24 mouse cellular contexts compared by ENCODE assay signal in genomic region chr2:79138368-79139109, GRCm38 (mm10).
"Had no signal": no experiment of that assay in that cellular context is flagged by ENCODE, and none has a peak within 500 bp of the region (broad histone marks: within the 10 kb centered on the region; RNA-seq: fewer than 3 reads in every experiment).

No protein-coding gene starts in this region.

- H3K9ac ChIP-seq: heart, embryonic 12.5 days; hindbrain, embryonic 12.5 days; hindbrain, embryonic 14.5 days; kidney, embryonic 15.5 days; limb, embryonic 13.5 days; limb, embryonic 15.5 days had no signal

- H3K9me3 ChIP-seq: heart, embryonic 10.5 days; heart, embryonic 12.5 days; hindbrain, embryonic 10.5 days; hindbrain, embryonic 12.5 days; kidney, embryonic 15.5 days; limb, embryonic 13.5 days; limb, embryonic 15.5 days had no signal

- H3K36me3 ChIP-seq: heart, embryonic 10.5 days; heart, embryonic 12.5 days; hindbrain, embryonic 10.5 days; hindbrain, embryonic 12.5 days; kidney, embryonic 15.5 days; limb, embryonic 13.5 days; limb, embryonic 15.5 days had no signal

- DNase-seq: gastrocnemius, adult 2 months; gastrocnemius, postnatal 10 days; gastrocnemius, postnatal 25 days; heart, adult 18-20 months; heart, postnatal 4 days; kidney, adult 11 months; kidney, adult 2 months; kidney, adult 9 months; kidney, postnatal 14 days; kidney, postnatal 36 days; layer of hippocampus, adult 9-11 months; layer of hippocampus, postnatal 36 days; left cerebral cortex, postnatal 4 days had no signal

- H3K4me3 ChIP-seq: gastrocnemius, adult 2 months; heart, embryonic 10.5 days; heart, embryonic 12.5 days; hindbrain, embryonic 10.5 days; hindbrain, embryonic 12.5 days; kidney, embryonic 15.5 days; limb, embryonic 13.5 days; limb, embryonic 15.5 days had no signal

- H3K4me2 ChIP-seq: heart, embryonic 12.5 days; hindbrain, embryonic 12.5 days; hindbrain, embryonic 14.5 days; kidney, embryonic 15.5 days; limb, embryonic 13.5 days; limb, embryonic 15.5 days had no signal

- ATAC-seq: hindbrain, embryonic 16.5 days; intestine, embryonic 16.5 days had no signal

- H3K4me1 ChIP-seq: heart, embryonic 10.5 days; heart, embryonic 12.5 days; hindbrain, embryonic 10.5 days; hindbrain, embryonic 12.5 days; limb, embryonic 15.5 days had no signal

- H3K27me3 ChIP-seq: heart, embryonic 12.5 days; hindbrain, embryonic 12.5 days; kidney, embryonic 15.5 days; limb, embryonic 13.5 days; limb, embryonic 15.5 days had no signal

- H3K27ac ChIP-seq: gastrocnemius, adult 2 months; heart, embryonic 10.5 days; hindbrain, embryonic 10.5 days; hindbrain, embryonic 12.5 days; hindbrain, embryonic 14.5 days; kidney, embryonic 15.5 days; kidney, postnatal 0 days; limb, embryonic 13.5 days; limb, embryonic 15.5 days had no signal
